Mouse (Mus musculus) E14TG2a.4 (cell line): ENCODE results near the gene Nphs1.

ENCODE experiments used
- CTCF ChIP-seq: conservative IDR thresholded peaks from 2 replicates; pipeline ENCODE4 v1.5.1; 2014; ENCODE audit warnings: low read length
- POU5F1 ChIP-seq: IDR thresholded peaks from 2 replicates; pipeline ENCODE4 v1.6.1; 2014; ENCODE audit warnings: low read length, borderline replicate concordance

- TF ChIP-seq CTCF = no peak
- no peak for TF ChIP-seq POU5F1
Observed at GRCm38 (mm10) chr7:30429327-30429726, 28.8 kb upstream of the Nphs1 start.
